Mouse (Mus musculus): ENCODE measurements around the gene Eps8l1. TPM values are rescaled to one million over a fixed set of nuclear protein-coding genes. Genes with fewer than 3 reads are reported as not detected.

Eps8l1 gene
- total and polyA plus RNA-seq, 3 experiments = 4.2 to 8.4 (median 6.0) TPM

DNA sequence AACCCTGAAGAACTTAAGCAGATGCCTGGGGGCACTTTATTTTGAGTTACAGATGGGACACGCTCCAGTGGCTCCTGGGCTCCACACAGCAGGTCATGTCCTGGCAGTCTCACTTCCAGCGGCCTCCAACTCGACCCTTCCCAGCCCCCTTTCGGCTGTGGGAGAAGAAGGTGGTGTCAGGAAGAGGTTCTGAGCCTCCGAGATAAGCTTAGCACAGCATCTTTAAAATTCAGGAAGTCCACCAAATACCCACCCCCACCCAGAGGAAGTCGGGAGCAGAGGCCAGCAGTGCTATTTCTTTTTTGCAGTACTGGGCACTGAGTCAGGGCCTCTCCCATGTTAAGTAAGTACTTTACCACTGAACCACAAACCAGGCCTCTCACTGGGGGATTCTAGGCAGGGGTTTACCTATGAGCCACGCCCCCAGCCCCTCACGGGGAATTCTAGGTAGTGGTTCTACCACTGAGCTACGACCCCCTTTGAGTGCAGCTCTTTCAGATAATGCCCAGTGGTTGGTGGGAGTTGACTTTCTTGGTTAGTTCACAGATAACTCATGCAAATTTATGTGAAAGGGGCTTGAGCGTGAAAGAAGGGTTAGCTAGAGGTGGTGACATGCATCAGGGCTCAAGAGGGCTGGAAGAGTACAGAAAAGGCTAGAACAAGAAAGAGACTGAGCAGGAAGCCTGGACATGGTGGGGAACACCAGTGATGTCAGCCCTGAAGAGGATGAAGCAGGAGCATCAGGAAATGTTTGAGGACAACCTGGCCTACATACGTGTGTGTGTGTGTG, 44.4 kb downstream of the Eps8l1 start:
- dilution Hi-C loops (cut with MboI; ENCODE audit: extremely low pct_ligation_motif_present, extremely low pct_unique_long_range_greater_than_20kb, low sequenced_read_pairs) (no loop called here), in situ Hi-C loops (cut with MboI; ENCODE audit: low pct_ligation_motif_present, low pct_unique_long_range_greater_than_20kb, low sequenced_read_pairs) (no loop called here)
- Histone ChIP-seq H3K9me3 (replicated peaks; ENCODE audit: low read length) (no peaks in the 10 kb centered on the region), H3K4me2 (ENCODE audit: insufficient read depth, low read depth, poor library complexity, severe bottlenecking) (peak overlapping the region; percentile 80), H3K27me3 (replicated peaks) (no peaks in the 10 kb centered on the region), H3K4me3 (replicated peaks in 1 of 3; ENCODE audit: low read depth in 2 of 3, low read length in 2 of 3, poor library complexity in 1 of 3) (peak overlapping the region in 1 of 3 experiments; percentile 36), H3K9ac (ENCODE audit: insufficient read depth, low read depth) (peak overlapping the region; percentile 70), H3K27ac (ENCODE audit: insufficient read depth, low read depth) (peak overlapping the region; percentile 97), H3K79me2 (replicated peaks; ENCODE audit: control insufficient read depth, extremely low read depth, insufficient read depth, poor library complexity, severe bottlenecking) (peaks cover 15% of the 10 kb centered on the region), H3K36me3 (replicated peaks in 1 of 2; ENCODE audit: control insufficient read depth in 1 of 2, insufficient read depth in 1 of 2, low read length in 1 of 2) (peaks cover 0 to under 1% of the 10 kb centered on the region in 2 experiments), H3K4me1 (ENCODE audit: control insufficient read depth in 1 of 2, insufficient read depth in 2 of 2) (peaks cover 24 to 39% of the 10 kb centered on the region in 2 experiments)
- DNase-seq (ENCODE audit: extremely low read depth) = peak; percentile 92
- peak; percentile 8; the same call in 1 of the 2 replicates for TF ChIP-seq NELFE (IDR thresholded peaks at IDR 0.05; ENCODE audit: low read depth, low read length)
- TF ChIP-seq MAZ (IDR thresholded peaks at IDR 0.05; ENCODE audit: low read depth, low read length) = peak; percentile 60; the same call in 1 of the 2 replicates
- TF ChIP-seq MAX (IDR thresholded peaks at IDR 0.05; ENCODE audit: low read length) = no peak
- peak; percentile 64 for TF ChIP-seq ETS1 (conservative IDR thresholded peaks at IDR 0.05; ENCODE audit: low read depth, low read length)
- no peak for TF ChIP-seq SMC3 (IDR thresholded peaks at IDR 0.05; ENCODE audit: low read depth, low read length)
- peak; percentile 45; the same call in 1 of the 2 replicates for TF ChIP-seq TCF12 (IDR thresholded peaks at IDR 0.05; ENCODE audit: low read depth, low read length)
- TF ChIP-seq ELF1 (IDR thresholded peaks at IDR 0.05; ENCODE audit: low read depth, low read length) = peak; percentile 81
- no peak for TF ChIP-seq MXI1 (IDR thresholded peaks at IDR 0.05; ENCODE audit: low read depth, low read length)
- TF ChIP-seq TBP (conservative IDR thresholded peaks at IDR 0.05; ENCODE audit: low read depth, low read length) = no peak
- 0 out of 2 replicates have a peak, but pooled peaks have one; percentile 9 for TF ChIP-seq EP300 (IDR thresholded peaks at IDR 0.05; ENCODE audit: low read length)
- no peak for TF ChIP-seq SIN3A (IDR thresholded peaks at IDR 0.05; ENCODE audit: low read length)
- peak; percentile 35; the same call in 1 of the 2 replicates for TF ChIP-seq POLR2A (IDR thresholded peaks at IDR 0.05; ENCODE audit: low read depth, low read length)
- TF ChIP-seq IRF4 (IDR thresholded peaks at IDR 0.05; ENCODE audit: low read depth, low read length) = peak; percentile 57
- TF ChIP-seq CHD1 (IDR thresholded peaks at IDR 0.05; ENCODE audit: low read depth, low read length) = no peak
- no peak for TF ChIP-seq CTCF (conservative IDR thresholded peaks at IDR 0.05 in 1 of 2, IDR thresholded peaks at IDR 0.05 in 1 of 2; ENCODE audit: low read depth in 2 of 2, low read length in 2 of 2)
- TF ChIP-seq ZNF384 (IDR thresholded peaks at IDR 0.05; ENCODE audit: low read depth, low read length) = peak; percentile 34; the same call in 1 of the 2 replicates
- TF ChIP-seq MAFK (IDR thresholded peaks at IDR 0.05; ENCODE audit: insufficient replicate concordance, low read length) = peak; percentile 82
- 0 out of 2 replicates have a peak, but pooled peaks have one; percentile 57 for TF ChIP-seq MEF2A (IDR thresholded peaks at IDR 0.05; ENCODE audit: borderline replicate concordance, low read depth, low read length)
- peak; percentile 57 for TF ChIP-seq HCFC1 (IDR thresholded peaks at IDR 0.05; ENCODE audit: low read depth, low read length)
- peak; percentile 69 for TF ChIP-seq CHD2 (IDR thresholded peaks at IDR 0.05; ENCODE audit: low read length)
- TF ChIP-seq ZC3H11A (IDR thresholded peaks at IDR 0.05; ENCODE audit: low read depth, low read length) = no peak
- TF ChIP-seq E2F4 (IDR thresholded peaks at IDR 0.05; ENCODE audit: insufficient replicate concordance, low read depth, low read length) = no peak

Measured in CH12.LX (cell line).